Comparison of ENCODE assay signal across 11 mouse cellular contexts in genomic region chr17:48442745-48443457, GRCm38 (mm10). TPM values are rescaled to one million over a fixed set of nuclear protein-coding genes. Genes with fewer than 3 reads are reported as not detected.
DNase-seq lines count a peak whose midpoint lies in the region; ATAC-seq and TF ChIP-seq lines count a peak whose summit lies in the region.
"Had no signal": no experiment of that assay in that cellular context is flagged by ENCODE, and none has a peak within 500 bp of the region (broad histone marks: within the 10 kb centered on the region; RNA-seq: fewer than 3 reads in every experiment).

No protein-coding gene starts in this region.

- H3K4me3 ChIP-seq in neural tube, embryonic 12.5 days: no peak overlapping the region
- H3K4me3 ChIP-seq in neural tube, embryonic 15.5 days (replicated peaks): no peak overlapping the region
- no peak overlapping the region for H3K4me3 ChIP-seq in heart, adult 2 months
- H3K4me3 ChIP-seq: erythroblast, embryonic 14.5 days had no signal

- H3K27ac ChIP-seq in neural tube, embryonic 12.5 days: no peak overlapping the region
- H3K27ac ChIP-seq in neural tube, embryonic 15.5 days (replicated peaks): no peak overlapping the region
- no peak overlapping the region for H3K27ac ChIP-seq in heart, adult 2 months

- no peak overlapping the region for H3K9ac ChIP-seq in neural tube, embryonic 12.5 days
- no peak overlapping the region for H3K9ac ChIP-seq in neural tube, embryonic 15.5 days (replicated peaks)
- no peak overlapping the region for H3K9ac ChIP-seq in heart, adult 2 months (ENCODE audit: low read depth, low read length)

- H3K27me3 ChIP-seq in neural tube, embryonic 12.5 days (replicated peaks): no peaks in the 10 kb centered on the region
- no peaks in the 10 kb centered on the region for H3K27me3 ChIP-seq in neural tube, embryonic 15.5 days (replicated peaks)
- H3K27me3 ChIP-seq in heart, adult 2 months (ENCODE audit: control insufficient read depth, insufficient read depth, low read length): no peaks in the 10 kb centered on the region

- WGBS in neural tube, embryonic 12.5 days: 72% methylated on average over 7 of the region's 7 CpGs
- 51% methylated on average over 7 of the region's 7 CpGs for WGBS in neural tube, embryonic 15.5 days
- 77% methylated on average over 7 of the region's 7 CpGs for whole genome bisulfite sequencing in heart, adult 2 months

- 0 out of 2 replicates have a peak, but pooled peaks cover 3% of the 10 kb centered on the region for H3K4me1 ChIP-seq in neural tube, embryonic 12.5 days
- no peaks in the 10 kb centered on the region for H3K4me1 ChIP-seq in neural tube, embryonic 15.5 days
- peaks cover 1% of the 10 kb centered on the region for H3K4me1 ChIP-seq in heart, adult 2 months (ENCODE audit: control insufficient read depth, insufficient read depth, low read length)

- no peak for TF ChIP-seq EP300 in heart, adult 2 months (IDR thresholded peaks at IDR 0.05; ENCODE audit: insufficient read depth, low read depth, low read length)

- ATAC-seq in neural tube, embryonic 12.5 days (ENCODE audit: low FRiP score, low read depth): 0 out of 2 replicates have a peak, but pooled peaks have one; percentile 48
- ATAC-seq in neural tube, embryonic 15.5 days (ENCODE audit: low FRiP score): no peak

- intact Hi-C loops in heart, adult 2 months (cut with DNase I): no loop called here

- TF ChIP-seq CTCF in heart, adult 2 months (IDR thresholded peaks at IDR 0.05): no peak; the same call in 1 of the 2 replicates

- no peaks in the 10 kb centered on the region for H3K79me2 ChIP-seq in heart, adult 2 months (replicated peaks; ENCODE audit: control insufficient read depth, insufficient read depth, low read length)

- peak; percentile 20 to 22 for DNase-seq in cerebellum, postnatal 10 days
- no peak for DNase-seq in cerebellum, adult 18-20 months
- peak; percentile 60 to 73 for DNase-seq in kidney, adult 8-10 months
- DNase-seq in urinary bladder, adult 2 months (ENCODE audit: low spot score): no peak
- DNase-seq in heart, adult 2 months: no peak
- no peak for DNase-seq in urinary bladder, postnatal 14 days (ENCODE audit: low spot score)
- DNase-seq: B cell, adult 2 months; cerebellum, adult 11-12 months had no signal

- no peak overlapping the region for H3K4me2 ChIP-seq in neural tube, embryonic 12.5 days (replicated peaks)
- H3K4me2 ChIP-seq in neural tube, embryonic 15.5 days: no peak overlapping the region

- no peaks in the 10 kb centered on the region for H3K9me3 ChIP-seq in neural tube, embryonic 12.5 days
- H3K9me3 ChIP-seq in neural tube, embryonic 15.5 days (replicated peaks): no peaks in the 10 kb centered on the region

- no peak for TF ChIP-seq POLR2A in heart, adult 2 months (IDR thresholded peaks at IDR 0.05; ENCODE audit: insufficient read depth, low read depth, low read length)

- H3K36me3 ChIP-seq in neural tube, embryonic 12.5 days: no peaks in the 10 kb centered on the region
- H3K36me3 ChIP-seq in neural tube, embryonic 15.5 days: no peaks in the 10 kb centered on the region
- no peaks in the 10 kb centered on the region for H3K36me3 ChIP-seq in heart, adult 2 months (ENCODE audit: control insufficient read depth, insufficient read depth, low read length)

RNA-seq across cellular contexts. Expression of gene Tspo2, which starts 8.4 kb away (rescaled TPM):
- 1.0 and 1.5 TPM in 2 replicates for polyA plus RNA-seq in neural tube, embryonic 12.5 days (2016; fragmentation: Nextera tagmentation; extraction: Ambion mirVana)
- 0.69 and 1.1 TPM in 2 replicates for polyA plus RNA-seq in neural tube, embryonic 15.5 days (2015; fragmentation: Nextera tagmentation; extraction: Ambion mirVana)
- not detected in 2 replicates for polyA plus RNA-seq in urinary bladder, adult 2 months (2012; rRNA removed)
- 1 to 10 TPM in 1 of 2 experiments, not detected in 1; 1.9 TPM for total RNA-seq in heart, adult 2 months (2021)
- 0.82 and 5.4 TPM in 2 replicates for polyA plus RNA-seq in heart, adult 2 months (2012; rRNA removed)

RNA-seq across cellular contexts. Expression of gene Apobec2, which starts 10.2 kb away (rescaled TPM):
- polyA plus RNA-seq in neural tube, embryonic 12.5 days (2016; fragmentation: Nextera tagmentation; extraction: Ambion mirVana): 2.4 and 4.4 TPM in 2 replicates
- 3.7 and 5.1 TPM in 2 replicates for polyA plus RNA-seq in neural tube, embryonic 15.5 days (2015; fragmentation: Nextera tagmentation; extraction: Ambion mirVana)
- polyA plus RNA-seq in urinary bladder, adult 2 months (2012; rRNA removed): 6.8 and 7.9 TPM in 2 replicates
- total RNA-seq in heart, adult 2 months (2021): 100 to 1,000 TPM; 222 to 256 TPM
- 150 and 194 TPM in 2 replicates for polyA plus RNA-seq in heart, adult 2 months (2012; rRNA removed)
- polyA plus RNA-seq: erythroblast, embryonic 14.5 days had no signal

RNA-seq across cellular contexts. Expression of gene Unc5cl, which starts 11.8 kb away (rescaled TPM):
- polyA plus RNA-seq in neural tube, embryonic 12.5 days (2016; fragmentation: Nextera tagmentation; extraction: Ambion mirVana): 0.15 TPM in 1 of 2 replicates, not detected in the other
- 0.18 and 4.4 TPM in 2 replicates for polyA plus RNA-seq in neural tube, embryonic 15.5 days (2015; fragmentation: Nextera tagmentation; extraction: Ambion mirVana)
- polyA plus RNA-seq in urinary bladder, adult 2 months (2012; rRNA removed): 0.11 and 0.13 TPM in 2 replicates
- under 1 TPM; 0.23 to 0.27 TPM for total RNA-seq in heart, adult 2 months (2021)
- 0.21 TPM in 1 of 2 replicates, not detected in the other for polyA plus RNA-seq in heart, adult 2 months (2012; rRNA removed)

RNA-seq across cellular contexts. Expression of gene Oard1, which starts 33.1 kb away (rescaled TPM):
- polyA plus RNA-seq in neural tube, embryonic 12.5 days (2016; fragmentation: Nextera tagmentation; extraction: Ambion mirVana): 58.7 and 62.6 TPM in 2 replicates
- polyA plus RNA-seq in neural tube, embryonic 15.5 days (2015; fragmentation: Nextera tagmentation; extraction: Ambion mirVana): 29.4 and 39.3 TPM in 2 replicates
- polyA plus RNA-seq in urinary bladder, adult 2 months (2012; rRNA removed): 38.1 and 42.4 TPM in 2 replicates
- total RNA-seq in heart, adult 2 months (2021): 10 to 100 TPM; 15.5 to 21.6 TPM
- polyA plus RNA-seq in heart, adult 2 months (2012; rRNA removed): 8.6 and 20.5 TPM in 2 replicates

RNA-seq across cellular contexts. Expression of gene Nfya, which starts 33.2 kb away (rescaled TPM):
- 16.3 and 17.4 TPM in 2 replicates for polyA plus RNA-seq in neural tube, embryonic 12.5 days (2016; fragmentation: Nextera tagmentation; extraction: Ambion mirVana)
- polyA plus RNA-seq in neural tube, embryonic 15.5 days (2015; fragmentation: Nextera tagmentation; extraction: Ambion mirVana): 9.1 and 9.5 TPM in 2 replicates
- 31.7 and 39.2 TPM in 2 replicates for polyA plus RNA-seq in urinary bladder, adult 2 months (2012; rRNA removed)
- total RNA-seq in heart, adult 2 months (2021): 10 to 100 TPM; 14.7 to 21.2 TPM
- 33.1 and 41.9 TPM in 2 replicates for polyA plus RNA-seq in heart, adult 2 months (2012; rRNA removed)

Comparison
In these comparisons a context has a peak if more than half of its experiments do, and no peak if none do; other contexts are left out.
1. DNase-seq: peak in cerebellum, postnatal 10 days (2 of 2) and kidney, adult 8-10 months (2 of 2); none in cerebellum, adult 18-20 months (0 of 2), urinary bladder, adult 2 months (single experiment), heart, adult 2 months (0 of 2) and urinary bladder, postnatal 14 days (single experiment).
2. RNA of gene Apobec2, which starts 10.2 kb away (polyA plus RNA-seq): 150 to 194 TPM in heart, adult 2 months; 6.8 to 7.9 TPM in urinary bladder, adult 2 months, 3.7 to 5.1 TPM in neural tube, embryonic 15.5 days and 2.4 to 4.4 TPM in neural tube, embryonic 12.5 days; every median in the first group is over 10 times any median in the second.